Mouse (Mus musculus) cerebellum, adult 8-10 months (tissue): ENCODE measurements around the gene G6pc.
"Not testable (repeated sequence)": the region's sequence is repeated elsewhere in the genome, so short reads cannot be mapped to it uniquely, and the experiment has no call there.

Source experiments
- DNase-seq: peaks from one replicate; pipeline ENCODE4 v3.0.0; 2022

Gene G6pc

DNA sequence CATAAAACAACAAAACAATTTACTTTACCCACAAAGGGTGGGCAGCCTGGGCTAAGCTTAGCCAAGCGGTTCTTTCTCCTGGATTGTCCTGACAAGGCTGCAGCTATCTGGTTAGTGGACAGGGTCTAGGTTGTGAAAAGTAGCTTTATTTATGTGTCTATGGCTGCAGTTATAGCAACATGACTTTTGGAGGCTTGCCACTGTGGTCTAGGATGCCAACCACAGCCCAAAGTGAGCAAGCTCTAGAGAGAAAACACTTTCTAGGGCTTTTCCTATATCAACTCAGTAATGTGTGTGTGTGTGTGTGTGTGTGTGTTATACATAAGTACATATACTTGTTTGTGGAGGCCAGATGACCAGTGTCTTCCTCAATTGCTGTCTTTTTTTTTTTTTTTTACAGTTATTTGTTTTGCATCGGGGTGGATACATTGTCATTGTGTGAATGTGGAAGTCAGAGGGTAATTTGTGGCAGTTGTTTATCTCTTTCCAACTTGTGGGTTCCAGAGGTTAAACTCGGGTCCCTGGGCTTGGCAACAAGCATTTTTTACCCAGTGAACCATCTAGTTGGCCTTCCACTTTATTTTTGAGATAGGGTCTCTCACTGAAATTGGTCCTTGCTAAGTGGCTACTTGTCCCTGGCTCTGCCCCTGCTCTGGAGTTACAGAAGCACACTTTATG is 9.7 kb upstream of the G6pc start:
- no peak for DNase-seq

- DNase-seq = no peak
Measured at GRCm38 (mm10) chr11:101359776-101360175, 7.6 kb upstream of the G6pc start.

GRCm38 (mm10) chr11:101360651-101361113 is 6.7 kb upstream of the G6pc start:
- DNase-seq = no peak

- DNase-seq = no peak
Measured at GRCm38 (mm10) chr11:101364531-101364931, 2.8 kb upstream of the G6pc start.

DNA sequence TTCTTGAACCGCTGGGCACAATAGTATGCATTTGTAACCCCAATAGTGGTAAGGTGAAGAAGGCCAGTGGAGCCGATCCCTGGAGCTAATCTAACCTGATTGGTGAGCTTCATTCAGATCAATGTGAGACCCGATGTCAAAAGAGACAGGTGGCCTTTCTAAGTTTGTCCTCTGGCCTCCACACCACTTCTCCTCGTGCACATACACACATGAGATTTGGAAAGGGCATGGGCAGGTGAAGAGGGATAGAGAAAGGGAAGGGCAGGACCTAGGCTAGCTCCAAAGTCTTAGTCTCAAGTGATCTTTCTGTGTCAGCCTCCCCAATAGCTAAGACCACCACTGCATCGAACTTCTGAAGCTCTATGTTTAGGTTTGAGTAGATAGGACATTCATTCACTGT is 2.8 kb downstream of the G6pc start:
- no peak for DNase-seq

GRCm38 (mm10) chr11:101374421-101374938 is 7.1 kb downstream of the G6pc start:
- no peak for DNase-seq

GRCm38 (mm10) chr11:101378196-101378595 is 10.8 kb downstream of the G6pc start:
- DNase-seq = not testable (repeated sequence)

GRCm38 (mm10) chr11:101378926-101379325 is 11.6 kb downstream of the G6pc start:
- DNase-seq = no peak

GRCm38 (mm10) chr11:101381817-101382216 is 14.5 kb downstream of the G6pc start:
- no peak for DNase-seq

DNA sequence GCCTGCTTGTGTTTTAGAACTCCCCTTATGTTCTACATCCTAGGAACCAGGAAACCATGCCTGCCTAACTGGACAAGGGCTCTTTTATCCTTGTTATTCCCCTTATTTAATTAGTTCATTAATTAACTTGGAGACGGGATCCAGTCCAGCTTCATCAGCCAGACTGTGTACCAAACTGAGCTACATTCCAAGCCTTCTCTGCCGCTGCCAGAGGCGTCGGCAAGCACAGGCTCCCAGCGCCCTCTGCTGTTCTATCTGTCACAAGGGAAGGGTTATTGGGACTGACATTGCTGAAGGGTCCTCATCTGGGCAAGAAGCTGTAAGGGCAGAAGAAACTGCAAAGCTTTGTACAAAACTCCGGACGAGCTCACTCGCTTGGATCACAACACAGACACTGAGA is 27.7 kb downstream of the G6pc start:
- peak; percentile 39 for DNase-seq

DNA sequence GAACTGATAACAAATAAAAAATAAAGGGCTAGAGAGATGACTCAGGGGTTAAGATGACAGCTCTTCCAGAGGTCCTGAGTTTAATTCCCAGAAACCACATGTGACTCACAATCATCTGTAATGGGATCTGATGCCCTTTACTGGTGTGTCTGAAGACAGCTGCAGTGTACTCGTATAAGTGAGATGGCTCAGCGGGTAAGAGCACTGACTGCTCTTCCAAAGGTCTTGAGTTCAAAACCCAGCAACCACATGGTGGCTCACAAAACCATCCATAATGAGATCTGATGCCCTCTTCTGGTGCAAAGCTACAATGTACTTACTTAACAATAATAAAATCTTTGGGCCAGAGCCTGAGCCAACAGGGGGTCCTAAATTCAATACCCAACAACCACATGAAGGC is 47.9 kb downstream of the G6pc start:
- no peak for DNase-seq

DNA sequence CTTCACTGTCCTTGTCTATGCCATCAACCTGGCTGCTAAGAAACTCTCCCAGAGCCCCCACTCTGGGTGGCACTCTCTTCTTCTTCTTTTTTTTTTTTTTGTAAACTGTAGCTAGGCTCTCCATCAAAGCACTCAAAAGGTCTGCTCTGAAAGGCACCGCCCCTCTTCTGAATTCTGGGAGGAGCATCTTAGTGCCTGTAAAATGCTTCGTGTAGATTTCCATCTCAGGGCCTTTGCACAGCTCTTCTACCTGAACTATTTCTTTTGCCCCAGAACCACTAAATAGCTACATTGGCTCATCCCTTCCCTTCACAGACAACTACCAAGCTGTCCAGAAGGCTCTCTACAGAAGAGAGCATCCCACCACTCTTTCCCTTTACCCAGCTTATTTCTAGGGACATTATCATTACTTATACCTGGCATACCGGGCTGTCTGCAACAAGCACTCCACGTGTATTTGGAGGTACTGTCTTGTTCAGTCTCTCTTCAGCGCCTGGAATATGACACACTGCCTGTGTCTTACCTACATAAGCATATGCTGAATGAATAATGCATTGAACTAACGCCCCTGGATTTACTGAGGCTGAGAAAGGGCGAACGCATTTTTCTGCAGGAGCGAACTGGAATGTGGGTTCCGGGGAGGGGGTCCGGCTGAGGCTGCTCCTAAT is 49.2 kb downstream of the G6pc start:
- no peak for DNase-seq

GRCm38 (mm10) chr11:101417101-101417855 is 49.9 kb downstream of the G6pc start, which contains the start of gene Aarsd1:
Gene Aarsd1, minus strand, starts transcription at chr11:101417615.
- peak; percentile 90 for DNase-seq

- DNase-seq = no peak
Measured at GRCm38 (mm10) chr11:101418991-101419390, 51.6 kb downstream of the G6pc start.

DNA sequence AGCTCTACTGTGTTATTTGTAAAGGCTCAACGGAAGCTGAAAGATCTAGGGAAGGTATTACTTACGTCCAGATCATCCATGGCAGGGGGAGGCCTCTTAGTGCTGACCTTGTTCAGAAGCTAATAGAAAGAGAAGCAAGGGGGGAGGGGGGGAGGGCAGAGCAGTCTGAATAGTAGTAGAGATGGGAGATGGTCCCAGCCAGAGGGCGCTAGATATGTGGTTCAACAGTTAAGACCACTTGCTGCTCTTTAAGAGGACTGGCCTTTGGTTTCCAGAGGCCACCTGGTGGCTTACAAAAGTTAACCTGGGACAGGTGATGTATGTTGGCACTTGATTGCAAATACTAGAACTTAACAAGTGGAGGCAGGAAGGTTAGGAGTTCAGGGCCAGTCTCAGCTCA is 52.2 kb downstream of the G6pc start:
- no peak for DNase-seq

- no peak for DNase-seq
Measured at GRCm38 (mm10) chr11:101420148-101420547, 52.8 kb downstream of the G6pc start.

- no peak for DNase-seq
Measured at GRCm38 (mm10) chr11:101424105-101424851, 56.9 kb downstream of the G6pc start, which contains the start of gene Gm27029. Gene Gm27029, minus strand, starts transcription at chr11:101424796.

GRCm38 (mm10) chr11:101424925-101425813 is 57.8 kb downstream of the G6pc start, which contains the start of the genes Rundc1 and Ptges3l:
Gene Rundc1, plus strand, starts transcription at chr11:101425085.
Gene Ptges3l, minus strand, starts transcription at chr11:101425333.
- peak; percentile 96 for DNase-seq

DNA sequence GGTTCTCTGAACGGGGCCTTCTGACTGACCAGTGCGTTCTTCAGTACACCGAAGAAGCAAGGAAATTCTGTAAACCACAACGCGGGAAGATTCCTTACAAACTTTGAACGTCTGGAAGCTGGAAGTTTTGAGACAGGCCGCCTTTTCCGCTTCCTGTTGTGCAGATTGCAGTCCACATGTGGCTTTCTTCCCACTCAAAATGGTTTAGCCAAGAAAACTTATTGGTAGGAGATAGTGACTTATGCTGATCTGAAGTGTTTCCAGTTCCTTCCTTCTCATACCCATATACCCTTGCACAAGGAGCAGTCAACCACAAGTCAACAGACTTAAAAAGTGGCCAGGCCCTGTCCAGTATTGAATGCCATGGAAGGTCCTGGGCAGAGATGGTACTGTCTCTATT is 58.8 kb downstream of the G6pc start:
- no peak for DNase-seq
